ENCODE assay signal across 21 mouse cellular contexts in the genomic region with DNA sequence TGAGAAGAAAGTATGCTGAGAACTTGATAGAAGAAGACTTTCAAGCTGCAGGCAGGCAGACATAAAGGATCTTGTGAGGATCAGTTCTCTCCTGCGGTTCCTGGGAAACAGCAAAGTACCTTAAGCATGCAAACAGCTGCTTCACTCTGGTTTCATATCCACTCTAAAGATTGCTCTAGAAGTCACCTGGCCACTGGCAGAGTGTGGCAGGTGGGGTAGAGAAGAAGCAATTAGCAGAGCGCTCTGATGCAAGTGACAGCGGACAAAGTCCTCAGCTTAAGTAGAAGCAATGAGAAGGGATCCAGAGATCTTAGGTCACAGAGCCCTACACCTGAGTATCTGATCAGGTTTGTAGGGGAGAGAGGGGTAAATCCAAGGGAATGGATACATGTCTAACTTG. TPM values are rescaled to one million over a fixed set of nuclear protein-coding genes. Genes with fewer than 3 reads are reported as not detected.
DNase-seq lines count a peak whose midpoint lies in the region; ATAC-seq and TF ChIP-seq lines count a peak whose summit lies in the region.
"Had no signal": no experiment of that assay in that cellular context is flagged by ENCODE, and none has a peak within 500 bp of the region (broad histone marks: within the 10 kb centered on the region; RNA-seq: fewer than 3 reads in every experiment).

No protein-coding gene starts in this region.

- peak; percentile 55 for DNase-seq in heart, adult 11 months
- DNase-seq in heart, adult 18-20 months: no peak
- peak; percentile 44 for DNase-seq in A20 (ENCODE audit: low read depth, low spot score)
- no peak for DNase-seq in cerebellum, adult 9-10 months
- DNase-seq: adrenal gland, adult 2 months; adrenal gland, postnatal 10 days; adrenal gland, postnatal 25 days; cerebellum, adult 11 months; cerebellum, adult 18-20 months; cerebellum, adult 8-10 months; cerebellum, postnatal 10 days; cerebellum, postnatal 25 days; forebrain, postnatal 0 days had no signal

- no peak overlapping the region for H3K27ac ChIP-seq in intestine, postnatal 0 days (ENCODE audit: low read depth, low read length)
- H3K27ac ChIP-seq: embryonic facial prominence, embryonic 10.5 days; embryonic facial prominence, embryonic 12.5 days; forebrain, embryonic 13.5 days; forebrain, embryonic 15.5 days had no signal

- H3K4me3 ChIP-seq in intestine, postnatal 0 days (ENCODE audit: low read depth, low read length): no peak overlapping the region
- H3K4me3 ChIP-seq: embryonic facial prominence, embryonic 10.5 days; embryonic facial prominence, embryonic 12.5 days; forebrain, embryonic 13.5 days; forebrain, embryonic 15.5 days had no signal

- WGBS in intestine, postnatal 0 days: 60% methylated on average over 3 of the region's 3 CpGs

- H3K9ac ChIP-seq in intestine, postnatal 0 days (ENCODE audit: low read depth, low read length): no peak overlapping the region
- H3K9ac ChIP-seq: embryonic facial prominence, embryonic 12.5 days; forebrain, embryonic 13.5 days; forebrain, embryonic 15.5 days; forebrain, postnatal 0 days had no signal

- peak; percentile 49; the same call in 1 of the 2 replicates for ATAC-seq in intestine, postnatal 0 days
- ATAC-seq: forebrain, embryonic 13.5 days; forebrain, embryonic 15.5 days; forebrain, postnatal 0 days had no signal

- H3K36me3 ChIP-seq in intestine, postnatal 0 days (ENCODE audit: control insufficient read depth, insufficient read depth): no peaks in the 10 kb centered on the region
- H3K36me3 ChIP-seq: embryonic facial prominence, embryonic 10.5 days; embryonic facial prominence, embryonic 12.5 days; forebrain, embryonic 15.5 days; G1E had no signal

- H3K9me3 ChIP-seq in intestine, postnatal 0 days (ENCODE audit: control insufficient read depth): no peaks in the 10 kb centered on the region
- H3K9me3 ChIP-seq: embryonic facial prominence, embryonic 10.5 days; embryonic facial prominence, embryonic 12.5 days; forebrain, embryonic 13.5 days; forebrain, embryonic 15.5 days; G1E had no signal

- no peak for TF ChIP-seq CTCF in intestine, postnatal 0 days (IDR thresholded peaks at IDR 0.05; ENCODE audit: low read depth)

- H3K4me1 ChIP-seq in intestine, postnatal 0 days (replicated peaks; ENCODE audit: control insufficient read depth, insufficient read depth, low read length): no peaks in the 10 kb centered on the region
- H3K4me1 ChIP-seq: embryonic facial prominence, embryonic 12.5 days; forebrain, embryonic 13.5 days; forebrain, embryonic 15.5 days had no signal

- no peak overlapping the region for H3K4me2 ChIP-seq in intestine, postnatal 0 days (replicated peaks; ENCODE audit: low read depth)
- H3K4me2 ChIP-seq: embryonic facial prominence, embryonic 12.5 days; forebrain, embryonic 13.5 days; forebrain, embryonic 15.5 days had no signal

- no peaks in the 10 kb centered on the region for H3K27me3 ChIP-seq in intestine, postnatal 0 days (replicated peaks; ENCODE audit: control insufficient read depth, insufficient read depth, low read length)
- H3K27me3 ChIP-seq: embryonic facial prominence, embryonic 12.5 days; forebrain, embryonic 13.5 days; forebrain, embryonic 15.5 days had no signal

RNA-seq across cellular contexts. Expression of a gene that starts 30.4 kb away (rescaled TPM):
- total RNA-seq in heart, adult 18-20 months (2021): 100 to 1,000 TPM; 106 to 109 TPM
- polyA plus RNA-seq in intestine, postnatal 0 days (2015; fragmentation: Nextera tagmentation; extraction: Ambion mirVana): 119 and 121 TPM in 2 replicates

RNA-seq across cellular contexts. Expression of a gene that starts 39.1 kb away (rescaled TPM):
- total RNA-seq in heart, adult 18-20 months (2021): not detected
- 0.43 TPM in 2 replicates for polyA plus RNA-seq in intestine, postnatal 0 days (2015; fragmentation: Nextera tagmentation; extraction: Ambion mirVana)
- total RNA-seq: adrenal gland, postnatal 25 days had no signal
- polyA plus RNA-seq: C2C12; embryonic facial prominence, embryonic 10.5 days; forebrain, embryonic 11.5 days; G1E had no signal

RNA-seq across cellular contexts. Expression of a gene that starts 39.1 kb away (rescaled TPM):
- under 1 TPM in 1 of 2 experiments, not detected in 1; 0.30 TPM for total RNA-seq in heart, adult 18-20 months (2021)
- polyA plus RNA-seq in intestine, postnatal 0 days (2015; fragmentation: Nextera tagmentation; extraction: Ambion mirVana): 0.44 and 0.48 TPM in 2 replicates
- total RNA-seq: adrenal gland, adult 2 months; adrenal gland, postnatal 25 days; forebrain, postnatal 0 days had no signal
- polyA plus RNA-seq: adrenal gland, adult 2 months; C2C12; embryonic facial prominence, embryonic 10.5 days; embryonic facial prominence, embryonic 12.5 days; forebrain, embryonic 13.5 days; forebrain, postnatal 0 days had no signal

Comparison
In these comparisons a context has a peak if more than half of its experiments do, and no peak if none do; other contexts are left out.
1. DNase-seq: peak in heart, adult 11 months (single experiment) and A20 (single experiment); none in heart, adult 18-20 months (0 of 2) and cerebellum, adult 9-10 months (single experiment).